Mouse (Mus musculus): ENCODE results near the gene Clp1.

Clp1 gene

GRCm38 (mm10) chr2:84711898-84712297 is 15.3 kb downstream of the Clp1 start:
- no peak for DNase-seq

GRCm38 (mm10) chr2:84707523-84707922 is 19.6 kb downstream of the Clp1 start:
- no peak for DNase-seq

DNA sequence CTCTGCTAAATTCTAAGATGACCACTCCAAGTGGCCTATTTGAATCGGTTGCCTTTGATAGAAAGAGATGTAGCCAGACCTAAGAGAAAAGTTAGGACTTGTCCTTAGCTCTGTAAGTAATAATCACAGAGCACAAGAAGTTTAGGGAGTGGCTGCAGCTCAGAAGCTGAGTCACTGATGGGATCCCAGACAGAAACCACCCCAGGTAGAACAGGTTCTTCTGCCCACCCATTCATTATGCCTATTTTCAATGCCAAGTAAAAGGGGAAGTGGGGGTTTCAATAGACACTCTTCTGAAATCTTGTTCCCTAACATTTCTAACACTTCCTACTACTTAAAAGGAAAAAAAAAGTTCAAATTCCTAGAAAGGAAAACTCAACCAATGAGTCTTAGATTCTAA is 21.9 kb downstream of the Clp1 start:
- DNase-seq = no peak

DNA sequence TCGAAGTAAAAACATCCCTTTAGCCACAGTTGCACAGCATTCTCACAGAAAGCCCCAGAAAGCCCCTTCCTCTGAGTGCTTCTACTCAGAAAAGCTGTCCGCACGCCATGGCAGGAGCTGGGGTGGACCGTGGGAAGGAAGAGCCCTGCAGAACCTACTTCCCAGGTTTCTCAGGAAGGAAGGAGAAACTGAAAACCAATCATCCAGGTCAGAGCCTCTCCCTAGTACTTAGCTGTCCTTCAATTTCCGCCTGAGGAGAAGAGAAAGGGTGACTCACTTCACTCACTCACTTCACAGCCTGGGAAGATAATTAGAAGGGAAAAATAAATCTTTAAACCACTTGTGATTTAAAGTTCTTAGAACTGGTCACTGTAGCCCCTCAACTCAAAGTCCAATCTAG is 22.8 kb downstream of the Clp1 start:
- DNase-seq = no peak

- DNase-seq = no peak
These were observed 23.7 kb downstream of the Clp1 start for GRCm38 (mm10) chr2:84703497-84703896.

- DNase-seq = no peak
These were observed 32.0 kb downstream of the Clp1 start for GRCm38 (mm10) chr2:84695007-84695695.

DNA sequence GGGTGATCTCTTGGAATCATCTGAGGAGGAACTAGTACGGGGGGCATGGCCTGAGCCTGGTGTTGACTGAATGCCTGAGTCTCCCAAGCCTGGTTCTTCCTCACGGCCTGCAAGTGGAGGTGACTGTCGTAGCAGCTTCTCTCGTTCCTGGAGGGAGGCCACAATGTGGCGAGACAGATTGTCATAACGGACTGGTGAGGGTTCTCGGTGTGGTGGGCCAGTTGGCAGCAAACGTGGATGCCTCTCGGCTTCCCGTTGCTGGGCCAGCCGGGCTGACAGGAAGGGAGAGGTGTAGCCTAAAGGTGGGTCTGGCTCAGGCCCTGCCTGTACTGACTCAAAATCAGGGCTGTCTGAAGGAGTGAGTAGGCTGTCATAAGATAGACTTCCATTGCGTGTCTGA is 37.1 kb downstream of the Clp1 start:
- no peak for DNase-seq

DNA sequence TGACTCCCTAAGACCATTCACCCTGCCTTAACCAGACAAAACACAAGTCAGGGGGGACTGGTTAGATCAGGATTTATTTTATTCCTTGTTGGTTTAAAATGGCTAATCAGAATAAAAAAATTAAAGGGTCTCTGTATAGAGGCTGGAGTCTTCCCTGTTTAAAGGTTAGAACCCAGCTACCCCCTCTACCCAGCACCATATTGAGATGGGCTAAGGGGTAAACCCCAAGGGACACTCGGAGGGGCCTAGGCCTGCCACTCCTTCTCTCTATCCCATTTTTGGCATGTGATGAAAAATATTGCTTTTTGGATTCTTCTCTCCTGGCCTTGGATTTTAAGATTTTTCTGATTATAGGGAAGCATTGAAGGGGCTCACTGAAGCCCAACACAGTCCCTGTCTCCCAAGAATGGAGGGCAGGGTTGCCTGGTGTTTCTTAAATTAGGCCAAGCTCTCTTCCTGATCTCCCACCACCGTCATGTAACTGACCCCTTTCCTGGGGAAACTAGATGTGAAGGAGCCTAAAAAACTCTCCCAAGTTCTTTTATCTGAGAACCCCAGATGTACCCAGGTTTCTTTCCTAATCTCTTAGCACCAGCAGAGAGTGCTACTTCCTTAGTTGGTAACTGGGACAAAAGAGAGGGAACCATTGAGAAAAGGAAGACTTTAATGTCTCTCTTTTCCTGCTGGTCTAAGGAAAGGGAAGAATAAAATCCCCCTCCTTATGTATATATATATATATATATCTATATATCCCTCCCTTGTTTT is 38.9 kb downstream of the Clp1 start:
- DNase-seq = no peak

DNA sequence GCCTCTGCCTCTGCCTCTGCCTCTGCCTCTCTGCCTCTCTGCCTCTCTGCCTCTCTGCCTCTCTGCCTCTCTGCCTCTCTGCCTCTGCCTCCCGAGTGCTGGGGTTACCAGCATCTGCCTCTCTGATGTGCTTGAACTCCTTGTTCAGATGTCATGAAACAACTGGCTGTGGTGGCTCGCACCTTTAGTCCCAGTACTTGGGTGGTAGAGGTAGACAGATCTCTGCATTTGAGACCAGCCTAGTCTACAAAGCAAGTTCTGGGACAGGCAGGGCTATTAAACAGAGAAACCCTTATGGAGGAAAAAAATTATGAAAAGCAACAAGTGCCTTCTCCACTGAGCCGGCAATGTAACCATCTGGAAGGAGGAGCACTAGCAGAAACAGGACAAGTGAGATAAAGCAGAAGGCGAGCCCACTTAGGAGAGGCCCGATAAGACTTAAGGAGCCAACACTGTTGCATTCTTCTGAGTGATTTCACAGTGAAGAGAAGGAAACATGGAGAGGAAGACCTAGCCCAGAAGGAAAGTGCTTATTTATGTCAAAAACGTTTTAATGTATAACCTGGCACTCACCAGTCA is 44.5 kb downstream of the Clp1 start:
- no peak for DNase-seq

GRCm38 (mm10) chr2:84679016-84679415 is 48.1 kb downstream of the Clp1 start, which contains the start of gene Tmx2:
TSS of gene Tmx2 (minus strand) at chr2:84679140.
- no peak for DNase-seq

GRCm38 (mm10) chr2:84677968-84678880 is 48.9 kb downstream of the Clp1 start, which contains the start of the genes Gm28635 and Med19:
TSS of gene Gm28635 (minus strand) at chr2:84678041.
TSS of gene Med19 (plus strand) at chr2:84678402.
- peak; percentile 75 to 79 for DNase-seq

- DNase-seq = no peak
These were observed 49.7 kb downstream of the Clp1 start for GRCm38 (mm10) chr2:84677270-84677967.

All from spleen, adult 18-20 months (tissue).